Mouse (Mus musculus) heart, embryonic 13.5 days (tissue): Measurements from ENCODE around the gene Aph1c. TPM values are rescaled to one million over a fixed set of nuclear protein-coding genes. Genes with fewer than 3 reads are reported as not detected.
"Not testable (repeated sequence)": the region's sequence is repeated elsewhere in the genome, so short reads cannot be mapped to it uniquely, and the experiment has no call there.

Source experiments
- ATAC-seq: fragments of 200-750 bp; cut with Nextera tagmentation; 2 replicates; pipeline ENCODE4 v1.8.0; 2017; ENCODE audit warnings: moderate TSS enrichment; ENCODE audit not compliant: insufficient number of reproducible peaks, low FRiP score, low TSS enrichment; ENCODE audit errors: extremely low read depth
- H3K27ac ChIP-seq: fragments of 300-500 bp; sonication (generic); replicated peaks from 2 replicates; pipeline ENCODE4 v1.5.1; 2015; ENCODE audit warnings: moderate library complexity, mild to moderate bottlenecking, inconsistent platforms
- H3K27me3 ChIP-seq: fragments of 300-500 bp; sonication (generic); replicated peaks from 2 replicates; pipeline ENCODE4 v1.6.1; 2015; ENCODE audit warnings: mild to moderate bottlenecking, inconsistent platforms
- H3K36me3 ChIP-seq: fragments of 300-500 bp; sonication (generic); 2 replicates; pipeline ENCODE4 v1.6.1; 2015; ENCODE audit warnings: mild to moderate bottlenecking, inconsistent platforms
- H3K4me1 ChIP-seq: fragments of 300-500 bp; sonication (generic); 2 replicates; pipeline ENCODE4 v1.6.1; 2015; ENCODE audit warnings: inconsistent platforms
- H3K4me2 ChIP-seq: fragments of 300-500 bp; sonication (generic); 2 replicates; pipeline ENCODE4 v1.6.1; 2015; ENCODE audit warnings: inconsistent platforms, mild to moderate bottlenecking, moderate library complexity
- H3K4me3 ChIP-seq: fragments of 300-500 bp; sonication (generic); 2 replicates; pipeline ENCODE4 v1.5.1; 2015; ENCODE audit warnings: moderate library complexity, mild to moderate bottlenecking, inconsistent platforms
- H3K9ac ChIP-seq: fragments of 300-500 bp; sonication (generic); 2 replicates; pipeline ENCODE4 v1.6.1; 2015; ENCODE audit warnings: inconsistent platforms, mild to moderate bottlenecking, moderate library complexity
- H3K9me3 ChIP-seq: fragments of 300-500 bp; sonication (generic); 2 replicates; pipeline ENCODE4 v1.6.1; 2016; ENCODE audit warnings: inconsistent platforms
- WGBS: fragments of 180-500 bp; shearing (Covaris S2); methylation state at CpG from one replicate; pipeline ENCODE4 v1.1.7; 2015; ENCODE audit warnings: mixed read lengths; 5-methylcytosine and 5-hydroxymethylcytosine counted together
- polyA plus RNA-seq: library from polyadenylated mRNA; unstranded; fragments of >200 nt; fragmentation: Nextera tagmentation; extraction: Ambion mirVana; gene quantifications from 2 replicates; pipeline ENCODE4 v1.2.1, GENCODE M21; 2015

Aph1c gene
- polyA plus RNA-seq, 1 experiment from 2014 or later = 1.8 TPM

DNA sequence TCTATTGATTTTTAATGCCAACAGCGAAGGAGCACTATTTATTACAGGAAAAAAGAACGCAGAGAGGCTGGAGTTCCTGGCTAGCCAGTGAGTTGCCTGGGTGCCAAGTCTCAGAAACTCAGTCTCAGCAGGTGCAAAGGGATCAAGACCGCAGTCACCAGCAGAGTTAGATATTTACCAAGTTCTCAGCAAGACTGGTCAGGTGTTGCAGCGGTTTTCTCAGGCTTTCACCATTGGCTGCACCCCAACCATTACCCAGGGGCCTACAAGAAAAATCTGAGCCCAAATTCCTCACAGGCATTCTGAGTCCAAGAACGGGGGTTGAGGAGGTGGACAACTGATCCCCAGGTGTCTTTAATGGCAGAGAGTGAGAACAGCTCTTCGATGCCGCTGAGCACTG is 675 bp downstream of the Aph1c start:
- H3K27me3 ChIP-seq = 0 out of 2 replicates have a peak, but pooled peaks cover 5% of the 10 kb centered on the region
- H3K4me1 ChIP-seq = peaks cover 17% of the 10 kb centered on the region
- peak overlapping the region; percentile 69 for H3K4me3 ChIP-seq
- no peaks in the 10 kb centered on the region for H3K9me3 ChIP-seq
- peak overlapping the region; percentile 100 for H3K4me2 ChIP-seq
- H3K27ac ChIP-seq = no peak overlapping the region
- H3K9ac ChIP-seq = peak overlapping the region; percentile 73
- 25% methylated on average over 7 of the region's 7 CpGs for WGBS
- ATAC-seq = no peak
- H3K36me3 ChIP-seq = no peaks in the 10 kb centered on the region

DNA sequence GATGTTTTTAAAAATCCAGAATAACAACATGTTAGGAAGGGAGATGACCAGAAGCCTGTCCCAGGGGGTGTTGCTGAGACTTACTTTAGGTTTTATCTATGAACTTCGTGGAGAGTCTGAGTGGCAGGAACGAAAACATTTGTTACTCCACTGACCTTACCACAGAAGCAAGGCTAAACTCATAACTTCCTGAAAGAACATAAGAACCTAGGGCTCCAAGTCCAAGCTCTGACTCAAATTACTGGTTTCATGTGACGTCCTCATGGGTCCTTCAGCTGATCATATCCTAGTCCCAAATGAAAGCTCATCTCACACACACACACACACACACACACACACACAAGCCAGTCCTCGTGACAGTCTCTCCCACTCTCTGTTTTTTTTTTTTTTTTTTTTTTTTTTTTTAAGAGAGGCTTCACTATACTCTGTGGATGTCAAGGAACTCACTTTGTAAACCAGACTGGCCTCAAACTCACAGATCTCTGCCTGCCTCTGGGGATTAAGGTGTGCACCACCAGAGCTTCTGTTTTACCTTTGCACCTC is 2.1 kb downstream of the Aph1c start:
- Histone ChIP-seq H3K9me3 (no peaks in the 10 kb centered on the region), H3K27ac (no peak overlapping the region), H3K4me1 (peaks cover 17% of the 10 kb centered on the region), H3K4me3 (no peak overlapping the region), H3K36me3 (no peaks in the 10 kb centered on the region), H3K9ac (no peak overlapping the region), H3K4me2 (no peak overlapping the region), H3K27me3 (0 out of 2 replicates have a peak, but pooled peaks cover 5% of the 10 kb centered on the region)
- 50% methylated on average over 4 of the region's 4 CpGs for WGBS
- no peak for ATAC-seq

DNA sequence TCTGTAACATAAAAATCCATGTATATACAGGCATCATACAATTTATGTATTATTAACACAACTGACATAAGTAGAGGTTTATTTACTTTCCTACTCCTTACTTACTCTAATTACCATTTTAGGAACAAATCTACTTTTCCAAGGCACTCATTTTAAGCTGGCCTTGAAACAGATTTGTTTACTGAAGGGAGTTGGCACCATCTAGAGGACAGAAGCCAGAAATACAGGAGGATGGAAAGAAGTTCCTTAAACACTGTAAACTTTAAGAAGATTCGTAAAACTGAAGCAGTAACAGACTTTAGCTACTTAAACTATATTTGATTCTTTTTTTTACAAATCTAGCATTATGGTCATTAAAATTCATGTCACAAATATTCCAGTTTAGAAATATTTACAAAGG is 8.5 kb downstream of the Aph1c start:
- ATAC-seq = no peak
- Histone ChIP-seq H3K9ac (no peak overlapping the region), H3K27ac (no peak overlapping the region), H3K9me3 (no peaks in the 10 kb centered on the region), H3K27me3 (no peaks in the 10 kb centered on the region), H3K4me2 (no peak overlapping the region), H3K4me3 (no peak overlapping the region), H3K36me3 (no peaks in the 10 kb centered on the region), H3K4me1 (peaks cover 8% of the 10 kb centered on the region; the same call in 1 of the 2 replicates)
- 40% methylated on average over 1 of the region's 1 CpGs for WGBS

DNA sequence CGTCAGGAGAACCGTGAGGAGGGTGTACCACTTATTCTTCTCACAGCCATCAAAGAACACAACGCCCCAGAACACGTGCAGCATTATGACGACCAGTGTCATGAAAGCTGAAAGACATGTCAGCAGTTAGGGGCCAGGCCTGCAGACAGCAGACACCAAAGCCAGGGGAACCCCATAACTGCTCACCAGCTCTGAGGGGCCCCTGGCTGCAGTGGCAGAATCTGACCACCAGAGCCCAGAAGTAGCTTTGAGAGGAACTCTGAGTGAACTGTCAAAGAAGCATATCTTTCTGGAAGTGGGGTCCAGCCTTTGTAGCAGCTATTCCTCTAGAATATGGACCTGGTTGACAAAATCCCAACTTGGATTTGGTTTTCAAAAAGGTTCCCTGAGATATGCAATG is 12.3 kb downstream of the Aph1c start:
- H3K4me3 ChIP-seq, ATAC-seq, H3K4me2 ChIP-seq, H3K36me3 ChIP-seq, H3K27ac ChIP-seq, H3K9me3 ChIP-seq, H3K9ac ChIP-seq, H3K4me1 ChIP-seq, H3K27me3 ChIP-seq: not testable (repeated sequence)
- no CpG with 5 or more reads among the region's 5 CpGs for WGBS

DNA sequence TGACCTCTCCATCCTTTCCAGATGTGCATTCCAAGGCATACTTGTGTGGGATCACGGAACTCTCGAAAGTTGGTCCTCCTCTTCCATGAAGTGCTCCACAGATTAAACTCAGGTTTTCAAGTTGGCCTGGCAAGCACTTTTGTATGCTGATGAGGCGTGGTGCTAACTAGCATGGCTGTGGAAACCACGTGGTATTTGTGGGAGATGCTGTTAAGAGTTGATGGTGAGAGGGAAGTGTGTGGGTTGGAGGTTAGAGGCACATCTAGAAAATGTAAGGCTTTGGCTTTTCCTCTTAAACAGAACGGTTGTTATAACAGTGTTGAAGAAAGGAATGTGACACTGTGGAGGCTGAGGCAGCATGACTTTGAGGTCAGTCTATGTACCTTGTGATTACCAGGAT is 13.5 kb downstream of the Aph1c start:
- H3K9me3 ChIP-seq = no peaks in the 10 kb centered on the region
- H3K4me2 ChIP-seq = no peak overlapping the region
- no peaks in the 10 kb centered on the region for H3K36me3 ChIP-seq
- H3K9ac ChIP-seq = no peak overlapping the region
- no peak for ATAC-seq
- H3K4me1 ChIP-seq = peaks cover 10% of the 10 kb centered on the region; the same call in 1 of the 2 replicates
- no peak overlapping the region for H3K4me3 ChIP-seq
- H3K27ac ChIP-seq = no peak overlapping the region
- 58% methylated on average over 5 of the region's 5 CpGs for WGBS
- H3K27me3 ChIP-seq = no peaks in the 10 kb centered on the region

DNA sequence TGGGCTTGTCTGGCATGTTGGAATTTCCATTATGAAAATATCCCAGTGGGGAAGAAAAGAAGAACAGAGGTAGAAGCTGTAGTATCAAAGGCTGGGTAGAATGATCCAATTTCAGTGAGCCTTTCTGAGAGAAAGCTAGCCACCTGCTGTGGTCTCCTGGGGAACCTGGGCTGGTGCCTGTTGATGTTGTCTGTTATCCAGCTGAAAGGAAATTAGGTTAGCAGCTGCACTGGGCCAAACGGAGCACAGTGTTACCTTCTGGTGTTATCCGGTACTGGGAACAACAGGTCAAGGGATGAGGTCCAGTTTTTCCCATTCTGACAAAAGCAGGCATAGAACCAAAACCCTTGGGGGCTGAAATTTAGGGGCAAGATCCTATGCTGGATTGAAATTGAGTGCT is 21.1 kb downstream of the Aph1c start:
- H3K4me3 ChIP-seq = no peak overlapping the region
- WGBS = 29% methylated on average over 2 of the region's 2 CpGs
- no peak for ATAC-seq

DNA sequence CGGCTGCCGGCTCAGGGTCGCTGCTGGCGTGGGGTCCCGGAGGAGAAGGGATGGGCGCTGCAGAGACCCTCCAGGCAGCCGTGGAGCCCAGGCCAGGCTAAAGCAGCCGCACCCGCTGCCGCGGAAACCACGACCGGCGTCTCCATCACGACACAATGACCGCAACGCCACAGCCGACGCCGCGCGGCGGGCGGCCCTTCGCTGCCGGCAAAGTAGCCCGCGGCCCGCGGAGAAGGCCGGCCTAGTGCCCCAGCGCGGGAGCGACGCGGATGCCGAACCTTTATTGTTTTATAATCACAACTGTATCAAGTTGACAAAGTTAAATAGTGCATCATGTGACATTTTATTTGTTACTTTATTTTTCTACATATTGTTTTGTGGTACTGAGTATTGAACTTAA is 28.6 kb downstream of the Aph1c start:
- H3K9me3 ChIP-seq, ATAC-seq, H3K36me3 ChIP-seq, H3K27ac ChIP-seq: not testable (repeated sequence)
- Histone ChIP-seq H3K27me3 (peaks cover 32% of the 10 kb centered on the region), H3K4me3 (peak overlapping the region; percentile 47), H3K4me1 (peaks cover 11% of the 10 kb centered on the region), H3K9ac (peak overlapping the region; percentile 61), H3K4me2 (peak overlapping the region; percentile 67)
- WGBS = 5% methylated on average over 33 of the region's 37 CpGs

More for the DNA sequence above, 21.1 kb downstream of the Aph1c start:
- Histone ChIP-seq H3K9ac (no peak overlapping the region), H3K27me3 (peaks cover 3% of the 10 kb centered on the region; the same call in 1 of the 2 replicates), H3K4me1 (no peaks in the 10 kb centered on the region), H3K9me3 (no peaks in the 10 kb centered on the region), H3K27ac (no peak overlapping the region), H3K36me3 (no peaks in the 10 kb centered on the region), H3K4me2 (no peak overlapping the region)

DNA sequence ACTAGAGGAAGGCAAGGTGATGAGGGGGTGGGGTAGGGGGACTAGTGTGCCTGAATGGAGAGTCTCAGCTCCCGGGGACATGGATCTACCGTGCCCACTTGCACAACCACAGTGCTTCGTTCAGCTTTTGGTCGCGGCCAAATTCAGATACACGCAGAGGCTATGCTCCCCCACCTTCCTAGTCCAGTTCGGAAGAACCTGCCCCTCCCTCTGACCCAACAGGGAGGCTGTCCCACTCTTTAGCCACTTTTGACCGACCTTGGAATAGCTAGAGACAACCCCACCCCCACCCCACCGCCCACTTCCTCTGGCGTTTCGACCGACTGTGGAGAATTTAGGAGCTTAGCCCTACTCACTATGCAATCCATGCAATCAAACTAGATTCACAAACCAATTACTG is 32.6 kb downstream of the Aph1c start:
- H3K4me3 ChIP-seq = 0 out of 2 replicates have a peak overlapping the region, but pooled peaks have one; percentile 13
- no peaks in the 10 kb centered on the region for H3K36me3 ChIP-seq
- H3K9me3 ChIP-seq = no peaks in the 10 kb centered on the region
- peaks cover 21% of the 10 kb centered on the region for H3K27me3 ChIP-seq
- ATAC-seq = no peak
- H3K4me1 ChIP-seq = peaks cover 11% of the 10 kb centered on the region
- no peak overlapping the region for H3K27ac ChIP-seq
- peak overlapping the region; percentile 8 for H3K9ac ChIP-seq
- peak overlapping the region; percentile 53 for H3K4me2 ChIP-seq
- WGBS = 32% methylated on average over 12 of the region's 12 CpGs

DNA sequence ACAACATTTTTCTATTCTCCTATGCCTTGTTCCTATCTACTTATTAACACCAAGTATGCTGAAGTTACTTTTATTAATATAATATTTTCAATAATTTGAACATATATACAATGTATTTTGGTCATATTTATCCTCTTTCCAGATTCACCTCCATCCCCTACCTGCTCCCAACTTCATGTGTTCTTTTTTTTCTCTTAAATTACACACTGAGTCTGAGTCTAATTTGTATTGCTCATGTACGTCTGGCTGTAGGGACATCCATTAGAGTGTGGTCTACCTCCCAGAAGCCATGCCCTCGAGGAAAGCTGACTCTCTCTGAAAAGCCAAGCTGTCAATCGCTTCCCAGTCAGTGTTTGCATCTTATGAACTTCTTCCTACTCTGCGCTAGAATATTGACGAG is 37.8 kb downstream of the Aph1c start, which contains the start of gene Gm10647:
Gm10647 (plus strand) TSS at position 301 of the 400 bp plus-strand sequence.
- no peak for ATAC-seq
- Histone ChIP-seq H3K36me3 (no peaks in the 10 kb centered on the region), H3K4me3 (peak within 1 kb of the TSS; percentile 82), H3K27me3 (no peaks in the 10 kb centered on the region), H3K27ac (peak within 1 kb of the TSS; percentile 96), H3K4me2 (peak within 1 kb of the TSS; percentile 92), H3K9ac (peak within 1 kb of the TSS; percentile 89), H3K9me3 (no peaks in the 10 kb centered on the region), H3K4me1 (peaks cover 18% of the 10 kb centered on the region)
- 79% methylated on average over 5 of the region's 5 CpGs for WGBS

DNA sequence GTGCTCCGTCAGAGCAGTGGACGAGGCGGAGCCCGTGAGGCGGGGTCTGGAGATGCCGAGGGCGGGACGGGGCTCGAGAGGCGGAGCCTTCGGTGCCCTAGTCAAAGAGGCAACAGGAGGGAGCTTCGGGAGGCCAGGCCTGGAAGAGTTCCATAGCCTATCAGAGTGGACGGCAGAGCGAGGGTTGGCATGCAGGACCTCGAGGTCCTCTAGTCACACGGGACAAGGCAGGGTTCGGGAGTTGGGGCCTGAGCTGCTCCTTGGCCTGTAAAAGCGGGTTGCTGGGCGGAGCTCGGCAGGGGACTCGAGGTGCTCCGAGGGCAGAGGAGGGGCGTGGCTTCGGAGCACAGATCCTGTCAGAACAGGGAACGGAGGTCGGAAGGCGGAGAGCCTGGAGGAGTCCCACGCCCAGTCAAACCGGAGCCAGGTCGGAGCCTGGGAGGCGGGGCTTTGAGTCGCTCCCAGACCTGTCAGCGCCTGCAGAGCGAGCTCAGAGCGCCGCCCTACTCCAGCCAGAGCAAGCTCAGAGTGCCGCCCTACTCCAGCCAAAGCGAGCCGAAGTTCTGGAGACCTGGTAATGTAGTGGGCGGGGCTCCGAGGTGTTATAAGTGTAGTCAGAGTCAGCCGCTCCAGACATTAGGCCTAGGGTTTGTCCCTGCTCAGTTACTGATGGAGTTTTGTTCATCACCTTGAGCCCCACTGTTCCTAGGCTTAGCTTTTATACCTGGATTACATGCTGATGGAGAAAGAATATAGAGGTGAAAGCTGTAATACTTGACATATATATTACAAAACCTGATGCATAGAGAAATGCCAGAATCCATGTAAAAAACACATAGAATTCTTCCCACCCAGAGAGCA is 38.8 kb downstream of the Aph1c start, which contains the start of gene Aph1b:
Aph1b (minus strand) TSS at position 27 of the 861 bp plus-strand sequence.
- Histone ChIP-seq H3K9me3 (no peaks in the 10 kb centered on the region), H3K27ac (peak within 1 kb of the TSS; percentile 96), H3K9ac (peak within 1 kb of the TSS; percentile 89), H3K4me2 (peak within 1 kb of the TSS; percentile 92), H3K36me3 (no peaks in the 10 kb centered on the region), H3K4me1 (peaks cover 15% of the 10 kb centered on the region), H3K27me3 (no peaks in the 10 kb centered on the region), H3K4me3 (peak within 1 kb of the TSS; percentile 82)
- ATAC-seq = peak; percentile 97
- WGBS = under 1% methylated on average over 42 of the region's 42 CpGs

DNA sequence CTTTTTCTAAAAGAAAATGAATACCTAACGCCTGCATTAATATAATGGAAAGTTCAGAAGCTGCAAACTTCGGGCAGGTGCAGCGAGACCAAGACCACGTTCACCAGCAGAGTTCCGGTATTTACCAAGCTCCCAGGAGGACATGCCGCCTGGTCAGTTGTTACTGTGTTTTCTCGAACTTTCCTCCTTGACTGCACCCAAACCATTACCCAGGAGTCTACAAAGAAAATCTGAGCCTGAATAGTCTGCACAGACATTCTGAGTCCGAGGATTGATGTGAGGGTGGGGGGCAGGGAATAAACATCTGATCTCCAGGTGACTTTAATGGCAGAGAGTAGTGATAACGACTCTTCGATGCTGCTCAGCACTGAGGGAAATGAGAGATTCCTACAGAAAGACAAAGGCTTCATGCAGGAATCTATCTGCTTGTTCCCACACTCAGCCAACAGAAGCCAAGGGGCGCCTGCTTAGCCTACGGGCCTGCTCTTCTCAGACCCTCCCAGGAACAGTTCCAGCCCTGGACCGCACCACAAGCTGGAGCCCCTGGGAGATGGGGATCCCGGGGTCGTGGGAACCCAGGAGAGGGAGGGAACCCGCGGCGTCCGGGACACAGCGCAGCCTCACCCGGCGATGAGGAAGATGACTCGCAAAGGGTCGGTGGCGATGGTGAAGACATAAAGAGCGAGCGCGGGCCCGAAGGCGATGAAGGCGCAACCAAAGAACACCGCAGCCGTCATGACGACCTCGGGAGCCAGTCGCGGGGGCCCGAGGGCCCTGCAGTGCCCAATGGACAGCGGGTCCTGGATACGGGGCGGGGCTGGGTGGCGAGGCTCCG is 39.7 kb downstream of the Aph1c start:
- peak overlapping the region; percentile 96 for H3K27ac ChIP-seq
- H3K4me3 ChIP-seq = peak overlapping the region; percentile 82
- no peaks in the 10 kb centered on the region for H3K9me3 ChIP-seq
- no peaks in the 10 kb centered on the region for H3K27me3 ChIP-seq
- H3K9ac ChIP-seq = peak overlapping the region; percentile 89
- peak; percentile 7; the same call in 1 of the 2 replicates for ATAC-seq
- peaks cover 15% of the 10 kb centered on the region for H3K4me1 ChIP-seq
- 2% methylated on average over 43 of the region's 43 CpGs for WGBS
- H3K4me2 ChIP-seq = peak overlapping the region; percentile 92
- peaks cover 8% of the 10 kb centered on the region; the same call in 1 of the 2 replicates for H3K36me3 ChIP-seq
